Mouse (Mus musculus) retina, adult 2 months (tissue): ENCODE data around the gene Prkag2.

Experiments used
- DNase-seq: peaks from one replicate; pipeline ENCODE4 v3.0.0-alpha.2; 2012; ENCODE audit warnings: low read depth, low spot score

Gene Prkag2

GRCm38 (mm10) chr5:24915119-24915518, 185.3 kb downstream of the Prkag2 start:
- no peak for DNase-seq

- DNase-seq: no peak
Measured at GRCm38 (mm10) chr5:24913656-24914055, 186.8 kb downstream of the Prkag2 start.

- no peak for DNase-seq
Measured at GRCm38 (mm10) chr5:24908820-24909716, 191.4 kb downstream of the Prkag2 start.

- DNase-seq: peak; percentile 84
Measured at GRCm38 (mm10) chr5:24908141-24908819, 192.2 kb downstream of the Prkag2 start.

GRCm38 (mm10) chr5:24907737-24908136, 192.7 kb downstream of the Prkag2 start:
- DNase-seq: no peak

- no peak for DNase-seq
Measured at GRCm38 (mm10) chr5:24906844-24907243, 193.6 kb downstream of the Prkag2 start.

- DNase-seq: no peak
Measured at GRCm38 (mm10) chr5:24904941-24905340, 195.5 kb downstream of the Prkag2 start.

GRCm38 (mm10) chr5:24904423-24904822, 196.0 kb downstream of the Prkag2 start:
- no peak for DNase-seq

- no peak for DNase-seq
Measured at GRCm38 (mm10) chr5:24904001-24904400, 196.4 kb downstream of the Prkag2 start.

GRCm38 (mm10) chr5:24902835-24903234, 197.6 kb downstream of the Prkag2 start:
- DNase-seq: no peak

- no peak for DNase-seq
Measured at GRCm38 (mm10) chr5:24895606-24896005, 204.8 kb downstream of the Prkag2 start.

GRCm38 (mm10) chr5:24894814-24895213, 205.6 kb downstream of the Prkag2 start:
- DNase-seq: no peak

GRCm38 (mm10) chr5:24892461-24892860, 208.0 kb downstream of the Prkag2 start:
- no peak for DNase-seq

- DNase-seq: no peak
Measured at GRCm38 (mm10) chr5:24889860-24890259, 210.6 kb downstream of the Prkag2 start.

GRCm38 (mm10) chr5:24888874-24889591, 211.4 kb downstream of the Prkag2 start:
- no peak for DNase-seq

GRCm38 (mm10) chr5:24887271-24887670, 213.2 kb downstream of the Prkag2 start:
- DNase-seq: no peak

- DNase-seq: no peak
Measured at GRCm38 (mm10) chr5:24878713-24879112, 221.7 kb downstream of the Prkag2 start.

GRCm38 (mm10) chr5:24877836-24878624, 222.4 kb downstream of the Prkag2 start:
- no peak for DNase-seq

- no peak for DNase-seq
Measured at GRCm38 (mm10) chr5:24876653-24877052, 223.8 kb downstream of the Prkag2 start.

- DNase-seq: no peak
Measured at GRCm38 (mm10) chr5:24874111-24874510, 226.3 kb downstream of the Prkag2 start.

- DNase-seq: no peak
Measured at GRCm38 (mm10) chr5:24873221-24873620, 227.2 kb downstream of the Prkag2 start.
